Mouse (Mus musculus) frontal cortex, adult (tissue): ENCODE measurements around the gene Mknk2.
A peak's percentile ranks its signal among the peaks of the same experiment; 100 is the strongest.

Experiments
- ATAC-seq: cut with Nextera tagmentation; 2 replicates; pipeline ENCODE4 v1.9.2; 2017; ENCODE audit warnings: mild to moderate bottlenecking, moderate library complexity, mixed read lengths; ENCODE audit not compliant: low TSS enrichment

The Mknk2 gene

DNA sequence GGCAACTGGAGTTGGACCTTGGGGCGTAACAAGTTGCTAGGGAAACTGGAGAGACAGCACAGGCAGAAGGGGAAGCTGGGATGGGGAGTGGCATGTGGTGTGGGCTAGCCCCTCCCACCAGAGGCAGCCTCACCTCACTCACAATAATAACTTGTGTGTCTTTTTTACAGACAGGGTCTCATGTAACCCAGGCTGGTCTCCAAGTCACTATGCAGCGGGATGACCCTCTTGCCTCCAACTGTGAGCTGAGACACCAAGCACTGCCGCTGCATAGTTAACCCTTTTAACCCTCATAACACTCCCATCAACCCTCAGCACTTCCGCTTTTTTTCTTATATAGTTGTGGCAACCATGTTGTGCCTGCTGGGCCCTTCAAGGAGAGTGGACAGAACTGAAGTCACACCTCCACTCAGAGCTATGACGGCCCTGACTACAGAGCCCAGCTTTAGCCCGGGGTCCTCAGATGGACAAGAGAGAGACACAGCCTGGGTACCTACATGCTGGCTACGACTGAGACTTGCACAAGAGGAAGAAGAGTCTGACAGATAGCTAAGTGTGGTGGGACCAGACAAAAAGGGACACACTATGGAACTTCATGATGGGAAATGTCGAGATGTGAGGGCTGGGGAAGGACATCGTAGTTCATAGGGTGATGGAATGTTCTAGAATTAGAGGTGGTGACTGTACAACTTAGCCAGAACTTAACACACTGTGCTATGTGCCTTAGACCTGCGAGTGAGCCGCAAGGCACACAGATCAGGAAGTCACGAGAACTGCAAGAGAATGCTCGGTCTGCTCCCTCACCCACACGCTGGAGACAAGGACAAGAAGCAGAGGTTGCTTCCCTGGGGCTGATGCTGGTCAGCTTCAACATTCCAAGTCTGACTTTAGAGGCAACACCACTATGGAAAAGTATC, 14.6 kb upstream of the Mknk2 start:
- no peak for ATAC-seq

DNA sequence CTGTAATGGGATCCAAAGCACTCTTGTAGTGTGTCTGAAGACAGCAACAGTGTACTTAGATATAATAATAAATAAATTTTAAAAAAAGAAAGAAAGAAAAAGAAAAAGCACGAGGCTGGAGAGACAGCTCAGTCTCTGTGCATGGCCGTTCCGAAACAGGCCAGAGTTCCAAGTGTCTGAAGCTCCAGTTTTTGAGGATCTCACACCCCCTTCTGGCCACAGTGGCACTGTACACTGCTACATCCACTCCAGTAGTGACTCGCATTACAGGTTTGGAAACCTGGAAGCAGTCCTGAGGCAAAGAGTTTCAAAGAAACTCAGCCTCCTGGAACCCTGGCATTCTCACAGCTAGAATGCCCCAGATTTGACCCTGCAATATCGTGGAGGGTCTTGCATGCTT, 9.9 kb upstream of the Mknk2 start:
- peak; percentile 75; the same call in 1 of the 2 replicates for ATAC-seq

DNA sequence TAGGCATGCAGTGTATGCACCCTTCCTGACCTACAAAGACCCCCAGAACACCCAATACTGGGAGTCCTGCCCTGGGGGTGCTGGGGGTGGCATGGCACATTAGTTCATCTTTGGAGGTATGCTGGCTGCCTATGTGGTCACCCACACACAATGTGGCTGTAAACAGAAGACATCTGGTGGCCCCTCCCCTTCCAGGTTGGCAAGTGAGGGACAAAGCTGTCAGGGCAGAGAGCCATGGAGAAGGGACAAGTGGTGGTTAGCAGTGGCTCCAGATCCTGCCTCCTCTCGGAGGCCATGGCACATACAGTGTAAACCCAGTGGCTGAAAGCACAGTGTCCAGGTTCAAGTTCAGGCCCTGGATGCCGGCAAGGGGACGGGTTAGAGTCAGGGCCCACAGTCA, 8.7 kb upstream of the Mknk2 start:
- no peak for ATAC-seq

DNA sequence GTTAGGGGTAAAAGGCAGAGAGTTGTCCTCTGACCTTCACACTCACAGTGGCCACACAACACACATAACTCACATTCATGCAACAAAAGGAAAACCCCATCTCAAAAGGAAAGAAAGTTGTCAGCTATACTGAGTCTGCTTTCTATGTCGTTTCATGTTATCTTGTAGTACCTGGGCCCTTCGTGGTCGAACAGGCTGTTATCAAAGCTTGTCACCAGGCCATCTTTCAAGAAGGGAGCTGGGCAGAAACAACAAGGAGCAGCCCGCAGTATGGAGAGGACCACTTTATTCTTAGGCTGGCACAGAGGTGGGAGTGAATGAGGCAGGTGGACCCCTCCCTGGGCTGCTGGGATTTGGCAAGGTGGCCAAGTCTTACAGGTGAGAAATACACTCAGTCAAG, 7.1 kb upstream of the Mknk2 start:
- ATAC-seq = no peak

DNA sequence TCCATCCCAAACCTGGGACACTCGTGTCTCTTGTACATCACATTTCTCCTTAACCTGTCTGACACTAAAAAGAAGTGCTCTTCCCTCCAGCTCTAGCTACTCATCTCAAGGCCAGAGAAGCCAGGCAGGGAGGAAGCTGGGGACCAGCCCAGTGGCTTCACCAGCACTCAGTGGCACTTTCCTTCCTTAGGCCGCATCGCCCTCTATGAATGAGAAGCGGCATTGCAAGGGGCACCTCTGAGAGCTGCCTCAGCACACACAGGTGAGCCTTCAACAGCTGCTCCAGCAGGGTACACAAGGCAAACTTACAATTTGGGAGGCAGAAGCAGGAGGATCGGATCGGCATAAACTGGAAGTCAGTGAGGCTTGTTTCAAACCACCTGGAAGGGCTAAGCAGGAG, 6.3 kb upstream of the Mknk2 start:
- ATAC-seq = peak; percentile 51; the same call in 1 of the 2 replicates

DNA sequence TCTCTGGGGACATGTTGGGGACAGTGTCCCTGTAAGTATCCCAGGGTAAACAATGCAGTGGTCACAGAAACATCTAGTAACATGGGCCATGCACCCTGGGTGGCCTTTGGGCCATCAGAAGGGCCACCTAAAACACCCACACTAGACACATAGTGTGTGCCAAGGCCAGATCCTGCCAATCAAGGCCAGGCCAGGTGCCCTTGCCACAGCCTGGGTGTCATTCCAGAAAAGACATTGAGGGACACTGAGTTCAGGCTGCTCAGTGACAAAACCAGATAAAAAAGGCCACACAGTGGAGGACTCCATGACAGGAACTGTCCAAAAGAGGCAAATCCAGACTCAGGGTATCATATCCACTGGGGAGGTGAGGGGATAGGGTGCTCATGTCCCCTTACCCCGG, 5.7 kb upstream of the Mknk2 start:
- ATAC-seq = no peak

DNA sequence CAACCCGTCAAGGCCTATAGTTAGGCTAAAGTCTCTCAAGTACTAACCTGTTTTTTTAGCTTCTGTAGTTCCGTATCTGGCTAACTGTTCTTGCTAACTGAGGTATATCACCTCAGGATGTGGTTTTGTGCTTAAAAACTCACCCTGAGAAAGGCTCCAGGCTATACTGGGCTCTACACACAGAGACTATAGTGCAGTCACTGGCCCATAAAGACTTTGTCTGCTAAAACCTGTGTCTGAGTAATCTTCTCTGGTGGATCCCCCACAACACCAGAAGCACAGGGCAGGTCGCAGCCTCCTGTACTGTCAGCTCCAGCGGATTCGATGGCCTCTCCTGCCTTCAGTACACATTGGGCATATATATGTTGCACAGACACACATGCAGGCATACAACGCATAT, 4.1 kb upstream of the Mknk2 start:
- no peak for ATAC-seq

DNA sequence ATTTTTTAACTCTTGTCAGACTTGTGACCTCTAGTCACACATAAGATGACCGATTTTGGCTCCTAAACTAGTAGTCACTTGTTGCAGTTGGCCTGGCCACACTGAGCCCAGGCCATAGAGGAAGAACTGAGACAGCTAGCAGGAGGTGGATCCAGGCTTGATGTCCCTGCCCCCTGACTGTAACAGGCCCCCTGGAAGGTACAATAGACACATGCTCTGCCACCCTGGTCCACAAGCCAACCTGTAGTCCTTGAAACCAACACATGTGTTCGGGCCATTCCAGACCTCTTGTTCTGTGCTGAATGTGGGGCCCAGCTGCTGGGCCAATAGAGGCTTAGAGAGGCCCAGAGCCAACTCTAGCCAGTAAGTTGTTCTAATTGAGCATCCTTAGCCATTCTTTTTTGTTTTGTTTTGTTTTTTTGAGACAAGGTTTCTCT, 2.4 kb upstream of the Mknk2 start:
- ATAC-seq = no peak

DNA sequence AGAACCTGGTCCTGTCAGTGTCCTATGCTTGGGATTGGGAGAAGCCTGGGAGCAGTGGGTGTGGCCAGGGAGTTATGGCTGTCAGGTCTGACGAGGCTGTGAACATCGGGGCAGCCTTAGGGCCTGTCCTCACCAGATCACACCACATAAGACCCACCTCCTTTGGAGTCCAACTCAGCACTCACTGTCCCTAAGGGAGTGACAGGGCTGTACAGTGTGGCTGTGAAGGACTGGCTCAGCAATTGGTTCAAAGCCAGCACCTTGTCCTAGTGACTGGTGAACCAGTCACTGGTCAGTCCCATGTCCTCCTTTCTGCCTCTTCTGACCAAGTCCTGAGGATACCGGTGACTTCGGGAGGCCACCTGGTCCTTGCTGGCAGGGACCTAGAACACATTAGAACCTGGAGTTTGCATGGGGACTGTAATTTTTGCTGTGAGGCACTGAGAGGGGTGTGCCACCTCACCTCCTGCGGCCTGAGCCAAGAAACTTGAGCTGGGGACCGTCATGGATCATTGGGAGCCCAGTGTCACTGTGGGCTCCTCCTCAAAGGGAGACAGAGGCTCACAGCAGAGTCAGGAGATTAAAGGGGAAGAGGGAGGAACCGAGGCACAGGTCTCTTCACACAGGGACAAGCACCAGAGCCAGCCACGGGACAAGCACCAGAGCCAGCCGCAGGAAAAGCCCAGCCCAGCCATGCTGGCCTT, 1.8 kb upstream of the Mknk2 start:
- ATAC-seq = no peak

DNA sequence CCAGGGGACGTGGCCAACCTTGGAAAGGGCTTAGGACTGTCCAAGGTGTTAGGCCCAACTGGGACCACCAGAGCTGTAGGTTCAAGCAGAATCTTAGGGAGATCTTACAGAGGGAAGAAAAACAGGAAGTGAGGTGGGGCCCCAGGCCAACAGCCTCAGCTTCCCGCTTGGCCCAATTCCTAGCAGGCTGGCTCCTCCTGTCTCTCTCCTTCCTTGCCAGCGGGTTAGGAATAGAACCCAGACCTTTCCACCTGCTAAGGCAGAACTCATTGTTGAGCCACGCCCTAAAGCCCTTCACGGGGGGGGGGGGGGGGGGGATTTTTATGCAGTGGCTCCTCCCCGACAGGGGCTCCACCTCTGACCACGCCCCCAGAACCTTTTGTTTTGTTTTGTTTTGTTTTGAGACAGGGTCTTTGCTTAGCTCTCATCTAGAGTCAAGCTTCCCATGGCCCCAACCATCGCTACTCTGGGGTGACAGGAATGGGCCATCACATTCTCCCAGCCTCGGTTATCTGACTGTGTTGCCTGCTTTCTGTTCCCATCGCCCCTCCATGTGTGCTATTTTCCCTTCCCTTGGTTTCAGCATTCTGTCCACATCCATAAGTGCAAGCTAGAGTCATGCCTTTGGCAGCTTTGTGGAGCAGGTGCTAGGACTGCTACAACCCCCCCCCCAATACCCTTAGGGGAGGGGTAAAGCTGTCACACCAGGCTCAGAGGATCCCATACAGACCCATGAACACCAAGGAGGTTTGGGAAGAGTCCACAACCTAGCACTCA, 877 bp upstream of the Mknk2 start:
- ATAC-seq = no peak

DNA sequence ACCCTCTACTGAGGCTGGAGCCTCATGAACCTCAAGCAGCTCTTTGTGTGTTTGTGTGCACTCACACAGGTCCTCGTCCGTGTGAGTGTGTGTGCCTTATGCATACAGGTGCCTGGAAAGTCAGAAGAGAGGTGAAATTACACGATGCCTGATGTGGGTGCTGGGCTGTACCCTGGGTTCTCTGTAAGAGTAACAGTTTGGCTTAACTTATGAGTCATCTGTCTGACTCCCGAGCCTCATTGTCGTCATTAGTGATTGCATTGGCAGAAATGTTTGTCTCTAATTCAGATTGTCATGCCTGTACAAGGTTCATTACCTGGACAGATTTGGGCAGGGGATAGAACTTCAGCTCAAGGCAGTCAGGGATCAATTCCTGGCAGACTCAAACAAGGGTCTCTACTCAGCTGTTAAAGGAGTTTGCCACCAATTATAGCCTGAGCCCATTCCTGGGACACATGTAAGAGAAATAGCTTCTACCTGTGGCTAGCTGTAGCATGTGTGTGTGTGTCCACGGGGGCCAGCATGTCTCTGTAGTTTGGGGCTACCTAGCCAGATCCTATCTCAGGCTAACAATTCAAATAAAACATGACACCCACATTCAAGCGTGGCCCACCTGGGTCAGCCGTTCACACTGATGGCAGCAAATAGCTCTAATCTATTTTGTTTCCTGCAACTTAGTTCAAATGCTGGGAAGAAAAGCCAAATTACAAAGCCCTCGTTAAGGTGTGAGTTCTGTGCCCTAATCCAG, 610 bp downstream of the Mknk2 start:
- ATAC-seq = no peak

DNA sequence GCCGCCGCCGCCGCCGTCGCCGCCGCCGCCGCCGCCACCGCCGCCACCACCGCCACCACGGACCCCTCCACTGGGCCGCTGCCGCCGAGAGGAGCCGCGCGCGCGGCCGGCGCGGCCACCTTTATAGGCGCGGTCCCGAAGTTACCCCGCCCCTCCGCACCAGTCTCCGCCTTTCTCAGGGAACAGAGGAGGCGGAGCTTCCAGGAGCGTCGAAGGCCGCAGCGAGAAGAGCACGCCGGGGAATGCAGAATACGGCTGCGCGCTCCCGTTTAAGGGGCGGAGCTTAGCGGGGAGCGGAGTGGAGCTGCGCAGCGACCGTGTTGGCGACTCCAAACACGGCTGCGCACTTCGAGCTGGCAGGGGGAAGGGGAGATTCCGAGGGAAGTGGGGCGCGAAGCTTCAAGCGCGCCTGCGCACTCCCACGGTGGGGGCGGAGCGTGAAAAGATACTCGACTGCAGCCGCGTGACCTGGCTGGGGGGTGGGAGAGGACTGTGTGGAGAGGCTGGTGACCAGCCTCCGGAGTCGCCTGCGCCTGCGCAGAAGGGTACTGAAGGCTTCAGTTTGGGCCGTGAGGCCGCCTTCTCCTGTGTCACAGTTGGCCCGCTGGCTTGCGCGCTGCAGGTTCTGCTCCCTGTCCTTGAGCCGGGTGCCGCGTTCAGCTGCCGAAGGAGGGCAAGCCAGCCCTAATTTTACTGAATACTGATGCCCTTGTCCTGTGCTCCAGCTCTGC, 1.5 kb downstream of the Mknk2 start:
- peak; percentile 81 for ATAC-seq

DNA sequence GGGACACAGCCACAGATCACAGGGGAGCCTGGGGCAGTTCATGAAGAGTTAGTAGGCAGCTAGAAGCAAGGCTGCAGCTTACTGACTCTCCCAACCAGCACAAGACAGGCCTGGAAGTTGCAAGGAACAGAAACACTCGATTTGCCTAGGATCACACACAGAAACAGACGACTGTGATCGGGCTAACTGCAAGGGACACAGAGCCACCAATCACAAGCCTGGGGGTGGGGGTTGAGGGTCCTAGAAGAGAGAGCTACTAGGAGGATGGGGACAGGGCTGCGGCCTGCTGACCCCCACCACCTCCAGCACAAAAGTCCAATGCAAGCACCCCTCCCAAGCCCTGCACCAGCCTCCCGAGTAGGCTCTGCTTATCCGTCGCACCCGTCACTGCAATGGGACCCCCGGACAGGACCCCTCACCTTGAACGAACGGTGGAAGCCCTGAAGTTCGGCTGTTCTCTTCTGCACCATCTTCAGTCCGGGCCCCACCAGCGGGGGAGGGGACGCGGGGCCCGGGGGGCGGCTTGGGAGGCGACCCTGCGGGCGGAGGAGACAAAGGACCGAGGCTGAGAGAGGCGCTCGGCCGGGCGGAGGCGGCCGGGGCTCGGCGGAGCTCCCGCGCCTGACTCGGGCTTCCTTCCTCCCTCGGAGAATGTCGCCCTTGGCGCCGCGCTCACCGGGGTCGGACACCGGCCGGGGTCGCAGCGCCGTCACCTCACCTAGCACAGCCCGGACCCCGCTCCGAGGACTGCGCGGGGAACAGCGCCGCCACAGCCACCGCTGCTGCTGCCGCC, 2.3 kb downstream of the Mknk2 start:
- no peak for ATAC-seq

DNA sequence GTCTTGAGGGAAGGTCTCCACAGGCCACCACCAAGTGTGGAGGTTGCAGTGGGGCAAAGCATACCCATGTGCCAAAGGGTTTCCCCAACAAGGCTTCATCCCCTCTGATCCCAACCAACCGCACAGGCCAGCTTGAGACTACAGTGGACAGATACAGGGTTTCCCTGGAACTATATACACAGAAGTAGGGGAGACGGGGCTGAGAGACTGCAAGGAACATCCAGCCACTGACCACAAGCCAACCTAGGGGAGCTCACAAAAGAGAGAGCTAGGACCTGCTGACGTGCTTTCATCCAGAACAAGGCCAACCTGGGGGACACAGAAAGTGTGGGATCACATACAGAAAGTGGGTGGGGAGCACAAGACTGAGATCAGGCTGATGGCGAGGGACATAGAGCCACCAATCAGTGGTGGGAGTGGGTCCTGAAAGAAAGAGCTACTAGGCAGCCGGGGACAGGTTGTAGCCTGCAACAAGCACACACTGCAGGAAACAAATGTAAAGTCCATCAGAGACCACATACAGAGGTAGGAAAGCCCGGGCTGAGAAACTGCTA, 3.0 kb downstream of the Mknk2 start:
- ATAC-seq = no peak

DNA sequence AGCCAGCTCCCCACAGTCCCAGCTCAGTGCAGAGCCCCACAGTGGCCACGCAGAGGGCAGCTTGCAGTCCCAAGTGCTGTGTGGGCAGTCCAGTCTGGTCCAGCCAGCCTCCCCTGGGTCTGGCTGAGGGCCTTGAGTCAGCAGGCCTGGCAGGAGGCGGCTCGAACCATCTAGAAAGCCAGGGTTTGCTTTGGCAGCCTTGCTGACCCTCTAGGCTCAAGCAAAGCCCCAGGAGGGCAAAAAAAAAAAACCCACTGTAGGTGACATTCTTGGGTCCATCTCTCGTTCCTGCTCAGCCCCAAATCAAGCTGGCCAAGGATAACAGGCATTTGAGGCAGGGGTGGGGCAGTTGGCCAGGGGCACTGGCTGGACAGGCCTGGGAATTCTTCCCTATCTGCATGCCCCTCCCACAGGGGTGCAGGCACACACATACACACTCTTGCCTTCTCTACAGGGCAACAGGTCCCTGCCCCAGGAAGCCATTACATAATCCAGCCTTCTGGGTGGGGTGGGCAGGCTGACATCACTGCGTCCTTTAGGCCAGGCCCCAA, 3.7 kb downstream of the Mknk2 start:
- ATAC-seq = no peak

DNA sequence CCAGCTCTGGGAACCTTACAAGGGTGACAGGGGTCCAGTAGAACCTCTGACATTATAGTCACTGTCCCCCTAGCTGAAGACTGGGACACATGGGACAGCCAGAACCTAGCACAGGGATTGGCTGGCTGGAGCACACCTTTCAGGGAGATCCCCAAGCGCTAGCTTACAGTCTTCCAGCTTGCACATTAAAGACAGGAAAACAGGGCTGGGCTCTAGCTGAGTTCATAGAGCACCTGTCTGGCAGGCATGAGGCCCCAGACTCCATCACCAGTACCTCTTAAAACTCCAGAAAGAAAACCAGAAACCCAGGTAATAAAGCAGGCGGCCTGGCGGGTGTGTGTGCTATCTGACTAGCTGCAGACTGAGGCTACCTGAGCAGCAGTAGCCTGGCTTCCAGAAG, 4.2 kb downstream of the Mknk2 start:
- ATAC-seq = no peak

DNA sequence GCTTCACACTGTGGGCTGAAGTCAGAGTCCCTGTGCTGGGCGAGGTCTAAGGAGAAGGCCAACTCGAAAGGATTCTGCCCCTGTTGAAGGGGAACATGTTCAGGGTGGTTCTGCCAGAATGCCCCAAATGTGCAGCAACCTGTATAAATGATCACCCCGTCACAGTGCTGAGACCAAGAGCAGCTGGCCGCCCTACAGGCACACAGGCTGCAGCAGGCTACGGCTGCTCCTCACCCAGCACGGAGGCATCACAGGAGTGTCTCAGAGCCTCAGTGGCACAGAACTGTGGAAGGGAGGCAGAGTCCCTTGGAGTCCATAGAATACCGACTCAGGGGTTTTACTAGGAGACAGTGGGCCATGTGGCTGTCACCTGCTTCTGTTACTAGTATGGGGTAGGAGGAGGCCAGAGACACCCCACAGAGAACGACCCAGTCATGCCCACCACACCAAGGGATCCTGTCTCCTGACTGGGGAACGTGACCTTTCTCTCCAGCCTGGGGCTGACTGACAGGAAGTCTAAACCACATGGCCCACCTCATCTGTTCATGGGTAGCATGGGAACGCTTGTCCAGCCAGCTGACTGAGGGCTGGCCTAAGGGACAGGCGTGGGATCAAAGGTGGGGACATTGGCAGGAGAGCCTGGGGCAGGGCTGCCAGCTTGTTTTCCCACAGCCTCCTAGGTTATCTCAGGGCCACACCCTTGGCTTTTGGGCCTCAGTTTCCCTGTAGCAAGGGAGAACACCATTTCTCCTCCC, 5.8 kb downstream of the Mknk2 start:
- ATAC-seq = no peak

DNA sequence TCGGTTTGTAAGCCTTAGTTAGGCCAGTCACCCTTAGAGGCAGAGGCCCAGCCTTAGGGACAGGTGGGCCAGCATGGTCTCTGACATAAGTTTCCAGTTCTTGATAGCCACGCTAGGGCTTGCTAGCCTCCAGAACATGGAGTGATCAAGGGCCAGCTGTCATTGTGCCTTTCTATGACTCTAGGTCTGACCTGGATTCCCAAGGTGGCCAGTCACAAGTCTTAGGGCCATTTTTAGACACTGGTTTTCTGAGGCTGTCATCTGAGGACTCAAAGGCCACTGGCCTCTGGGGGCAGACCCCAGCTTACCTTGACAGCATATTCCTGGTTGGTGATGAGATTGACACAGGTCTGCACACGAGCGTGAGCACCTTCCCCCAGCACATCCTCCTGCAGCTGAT, 6.7 kb downstream of the Mknk2 start:
- ATAC-seq = no peak

DNA sequence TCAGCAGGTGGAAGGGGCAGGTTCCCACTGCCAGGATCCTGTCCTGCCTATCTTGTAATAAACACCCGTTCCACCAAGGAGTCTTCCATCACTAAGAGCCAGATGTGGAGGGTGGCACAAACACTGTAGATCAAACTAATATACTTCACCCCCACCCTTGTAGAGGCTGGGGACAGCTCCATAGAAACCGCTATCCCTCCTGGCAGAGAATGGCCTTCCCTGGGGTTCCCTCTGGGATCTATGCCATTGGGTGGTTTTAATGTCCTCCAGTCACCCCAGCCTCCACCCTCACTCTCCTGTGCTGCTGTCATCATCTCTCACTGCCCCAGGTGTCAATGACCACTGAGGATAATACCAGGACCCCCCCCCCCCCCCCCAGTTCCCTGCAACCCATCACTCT, 7.4 kb downstream of the Mknk2 start:
- ATAC-seq = no peak
